Mouse (Mus musculus) erythroblast, embryonic 14.5 days (primary cell): ENCODE data around the gene Pcsk2. TPM values are rescaled to one million over a fixed set of nuclear protein-coding genes. Genes with fewer than 3 reads are reported as not detected.
A peak's percentile ranks its signal among the peaks of the same experiment; 100 is the strongest.

Source experiments
- H3K27me3 ChIP-seq: 2 replicates; pipeline ENCODE4 v1.6.1; 2012; ENCODE audit warnings: inconsistent platforms; ENCODE audit not compliant: control insufficient read depth
- H3K36me3 ChIP-seq: 2 replicates; pipeline ENCODE4 v1.6.1; 2012; ENCODE audit warnings: mild to moderate bottlenecking, inconsistent platforms; ENCODE audit not compliant: control insufficient read depth
- H3K4me1 ChIP-seq: 2 replicates; pipeline ENCODE4 v1.6.1; 2012; ENCODE audit warnings: inconsistent platforms; ENCODE audit not compliant: control insufficient read depth
- H3K4me3 ChIP-seq: replicated peaks from 2 replicates; pipeline ENCODE3; 2012; ENCODE audit warnings: moderate library complexity, mild to moderate bottlenecking, inconsistent platforms
- H3K9me3 ChIP-seq: 2 replicates; pipeline ENCODE4 v1.6.1; 2012; ENCODE audit warnings: low read length, inconsistent platforms, mixed read lengths; ENCODE audit not compliant: control insufficient read depth
- GATA1 ChIP-seq: IDR thresholded peaks from 2 replicates; pipeline ENCODE4 v1.6.1; 2012; ENCODE audit warnings: low read length, inconsistent platforms, mixed read lengths
- TAL1 ChIP-seq: IDR thresholded peaks from 3 replicates; pipeline ENCODE4 v1.6.1; 2012; ENCODE audit warnings: low read length, inconsistent platforms, mixed read lengths
- polyA plus RNA-seq: library from polyadenylated mRNA; stranded (reverse); fragments of >175 nt; gene quantifications from 2 replicates; pipeline ENCODE4 v1.2.3, GENCODE M21; 2012

The Pcsk2 gene
- polyA plus RNA-seq, 1 experiment: not detected

- Histone ChIP-seq H3K27me3 (no peaks in the 10 kb centered on the region), H3K36me3 (no peaks in the 10 kb centered on the region), H3K9me3 (no peaks in the 10 kb centered on the region), H3K4me1 (no peaks in the 10 kb centered on the region), H3K4me3 (no peak overlapping the region)
- TF ChIP-seq TAL1 (no peak), GATA1 (no peak)
Measured at GRCm38 (mm10) chr2:143852295-143853275, 306.6 kb downstream of the Pcsk2 start.

GRCm38 (mm10) chr2:143853447-143853846 is 307.5 kb downstream of the Pcsk2 start:
- Histone ChIP-seq H3K27me3 (no peaks in the 10 kb centered on the region), H3K4me3 (no peak overlapping the region), H3K9me3 (no peaks in the 10 kb centered on the region), H3K4me1 (no peaks in the 10 kb centered on the region), H3K36me3 (no peaks in the 10 kb centered on the region)
- TF ChIP-seq GATA1 (no peak), TAL1 (no peak)

GRCm38 (mm10) chr2:143859166-143859565 is 313.2 kb downstream of the Pcsk2 start:
- H3K36me3 ChIP-seq: no peaks in the 10 kb centered on the region
- H3K27me3 ChIP-seq: peaks cover 29% of the 10 kb centered on the region
- H3K9me3 ChIP-seq: no peaks in the 10 kb centered on the region; the same call in 1 of the 2 replicates
- no peak for TF ChIP-seq TAL1
- no peak overlapping the region for H3K4me3 ChIP-seq
- peaks cover 8% of the 10 kb centered on the region for H3K4me1 ChIP-seq

- H3K9me3 ChIP-seq: no peaks in the 10 kb centered on the region; the same call in 1 of the 2 replicates
- H3K4me3 ChIP-seq: peak within 1 kb of the TSS; percentile 24
- H3K27me3 ChIP-seq: peaks cover 35% of the 10 kb centered on the region
- no peaks in the 10 kb centered on the region for H3K36me3 ChIP-seq
- TF ChIP-seq GATA1: no peak
- TF ChIP-seq TAL1: no peak
- H3K4me1 ChIP-seq: peaks cover 15% of the 10 kb centered on the region
Measured at GRCm38 (mm10) chr2:143862484-143863231, 316.7 kb downstream of the Pcsk2 start, which contains the start of gene Bfsp1. Bfsp1 (minus strand) TSS chr2:143863173.

- Histone ChIP-seq H3K36me3 (no peaks in the 10 kb centered on the region), H3K4me1 (peaks cover 16% of the 10 kb centered on the region), H3K4me3 (no peak overlapping the region), H3K9me3 (no peaks in the 10 kb centered on the region; the same call in 1 of the 2 replicates), H3K27me3 (peaks cover 35% of the 10 kb centered on the region)
- TF ChIP-seq GATA1: no peak
- TF ChIP-seq TAL1: no peak
Measured at GRCm38 (mm10) chr2:143864600-143864999, 318.6 kb downstream of the Pcsk2 start.
